Mouse (Mus musculus) lung, postnatal 0 days (tissue): ENCODE measurements around the gene Myh10.

Source experiments
- CTCF ChIP-seq: IDR thresholded peaks from 2 replicates; pipeline ENCODE4 v1.5.1; 2016; ENCODE audit warnings: antibody characterized with exemption, mild to moderate bottlenecking
- EP300 ChIP-seq: IDR thresholded peaks from 2 replicates; pipeline ENCODE4 v1.6.1; 2016; ENCODE audit warnings: antibody characterized with exemption, mild to moderate bottlenecking, control low read depth

- TF ChIP-seq CTCF (no peak), EP300 (no peak)
Measured at GRCm38 (mm10) chr11:68717171-68717840, 25.9 kb downstream of the Myh10 start.
